Mouse (Mus musculus): ENCODE data around the gene Tbc1d14. TPM values are rescaled to one million over a fixed set of nuclear protein-coding genes. Genes with fewer than 3 reads are reported as not detected.

Tbc1d14 gene
- polyA plus RNA-seq, 1 experiment from 2014 or later, result 36.6 TPM

DNA sequence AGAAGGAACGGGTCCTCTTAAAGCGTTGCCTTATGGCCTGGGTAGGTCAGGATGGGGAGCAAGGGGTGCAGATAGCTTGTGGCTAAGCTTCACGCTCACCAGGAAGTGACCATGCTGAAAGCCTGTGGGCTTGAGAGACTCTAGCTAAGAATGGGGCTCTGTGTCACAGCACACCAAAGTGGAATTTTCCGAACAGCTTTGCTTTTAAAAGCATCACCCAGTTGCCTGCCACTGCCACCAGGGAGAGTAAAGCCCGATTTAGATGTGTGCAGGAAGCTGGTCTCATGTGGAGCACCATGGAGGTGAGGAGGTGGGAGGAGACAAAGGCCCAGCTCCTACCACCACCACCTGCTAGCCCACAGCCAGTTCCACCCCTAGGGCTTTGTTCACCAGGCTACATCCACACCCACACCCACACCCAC, 2.6 kb downstream of the Tbc1d14 start:
- DNase-seq (ENCODE audit: low spot score), result no peak
- H3K4me2 ChIP-seq (ENCODE audit: low read length), result no peak overlapping the region
- WGBS, result 67% methylated on average over 5 of the region's 5 CpGs
- H3K27me3 ChIP-seq (replicated peaks; ENCODE audit: control insufficient read depth, insufficient read depth, low read length), result no peaks in the 10 kb centered on the region
- H3K9me3 ChIP-seq (ENCODE audit: control insufficient read depth, low read length), result no peaks in the 10 kb centered on the region
- no peak overlapping the region for H3K9ac ChIP-seq (ENCODE audit: low read length)
- H3K4me3 ChIP-seq (ENCODE audit: low read depth, low read length), result no peak overlapping the region
- no peak overlapping the region for H3K27ac ChIP-seq (ENCODE audit: low read depth)
- H3K4me1 ChIP-seq (replicated peaks; ENCODE audit: control insufficient read depth, insufficient read depth, low read length), result 0 out of 2 replicates have a peak, but pooled peaks cover 5% of the 10 kb centered on the region
- H3K36me3 ChIP-seq (ENCODE audit: control insufficient read depth, insufficient read depth, low read length), result no peaks in the 10 kb centered on the region
- ATAC-seq (replicated peaks; ENCODE audit: low FRiP score, low TSS enrichment, low read depth), result 0 out of 2 replicates have a peak, but pooled peaks have one; percentile 17

DNA sequence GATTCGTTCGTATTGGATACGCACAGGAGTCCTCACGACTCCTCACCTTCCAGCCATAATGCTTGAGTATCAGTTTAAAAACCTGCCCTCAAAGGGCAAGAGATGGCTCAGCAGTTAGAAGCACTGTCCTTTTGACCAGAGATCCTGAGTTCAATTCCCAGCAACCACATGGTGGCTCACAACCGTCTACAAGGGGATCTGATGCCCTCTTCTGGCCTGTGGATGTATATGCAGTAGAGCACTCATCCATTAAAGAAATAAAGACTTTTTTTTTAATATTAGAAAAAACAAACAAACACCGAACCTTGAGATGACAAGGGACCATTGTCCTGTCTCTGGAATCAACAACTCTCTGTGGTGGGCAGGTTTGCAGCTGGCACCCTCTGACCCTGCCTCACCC, 8.8 kb downstream of the Tbc1d14 start:
- no peak for ATAC-seq (replicated peaks; ENCODE audit: low FRiP score, low TSS enrichment, low read depth)
- 63% methylated on average over 6 of the region's 6 CpGs for WGBS
- Histone ChIP-seq H3K4me3 (ENCODE audit: low read depth, low read length) (no peak overlapping the region), H3K27ac (ENCODE audit: low read depth) (no peak overlapping the region), H3K36me3 (ENCODE audit: control insufficient read depth, insufficient read depth, low read length) (no peaks in the 10 kb centered on the region), H3K4me1 (replicated peaks; ENCODE audit: control insufficient read depth, insufficient read depth, low read length) (peaks cover 18% of the 10 kb centered on the region), H3K9ac (ENCODE audit: low read length) (no peak overlapping the region), H3K9me3 (ENCODE audit: control insufficient read depth, low read length) (no peaks in the 10 kb centered on the region), H3K27me3 (replicated peaks; ENCODE audit: control insufficient read depth, insufficient read depth, low read length) (no peaks in the 10 kb centered on the region), H3K4me2 (ENCODE audit: low read length) (no peak overlapping the region)
- no peak for DNase-seq (ENCODE audit: low spot score)

- peak; percentile 99 for DNase-seq (ENCODE audit: low spot score)
- peak; percentile 97 for ATAC-seq (replicated peaks; ENCODE audit: low FRiP score, low TSS enrichment, low read depth)
- Histone ChIP-seq H3K36me3 (ENCODE audit: control insufficient read depth, insufficient read depth, low read length) (no peaks in the 10 kb centered on the region), H3K9me3 (ENCODE audit: control insufficient read depth, low read length) (no peaks in the 10 kb centered on the region), H3K27ac (ENCODE audit: low read depth) (peak overlapping the region; percentile 81), H3K4me2 (ENCODE audit: low read length) (peak overlapping the region; percentile 94), H3K4me3 (ENCODE audit: low read depth, low read length) (peak overlapping the region; percentile 86), H3K27me3 (replicated peaks; ENCODE audit: control insufficient read depth, insufficient read depth, low read length) (no peaks in the 10 kb centered on the region), H3K4me1 (replicated peaks; ENCODE audit: control insufficient read depth, insufficient read depth, low read length) (peaks cover 13% of the 10 kb centered on the region), H3K9ac (ENCODE audit: low read length) (peak overlapping the region; percentile 74)
- WGBS, result 1% methylated on average over 54 of the region's 54 CpGs
These were observed 11.0 kb downstream of the Tbc1d14 start for GRCm38 (mm10) chr5:36581924-36582642.

DNA sequence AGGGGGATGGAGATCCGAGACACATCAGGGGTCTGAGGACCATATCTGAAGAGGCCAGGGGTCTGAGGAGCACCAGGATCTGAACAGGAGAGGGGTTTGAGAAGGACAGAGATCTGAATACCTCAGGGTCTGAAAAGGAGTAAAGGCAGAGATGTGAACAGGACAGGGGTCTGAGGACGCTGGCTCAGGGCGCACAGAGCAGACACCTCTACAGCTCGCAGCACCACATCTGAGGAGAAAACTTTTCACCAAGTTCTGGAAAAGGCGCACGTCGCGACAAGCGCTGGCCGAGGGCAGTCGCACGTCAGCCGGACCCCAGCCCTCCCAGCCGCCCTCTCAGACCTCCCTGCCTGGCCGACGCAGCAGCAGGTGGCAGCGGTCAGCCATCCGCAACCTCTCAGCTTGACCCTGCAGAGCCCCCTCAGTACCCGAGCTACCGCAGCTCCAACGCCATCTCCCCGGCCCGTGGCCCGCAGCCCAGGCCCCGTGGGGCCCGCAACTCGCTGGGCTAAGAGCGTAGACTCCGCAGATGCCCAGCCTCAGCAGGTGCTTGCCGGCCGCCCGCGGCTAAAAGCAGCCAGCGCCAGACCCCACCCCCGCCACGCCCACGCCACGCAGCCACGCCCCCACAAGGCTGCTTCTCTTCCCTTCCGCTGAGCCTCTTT, 11.7 kb downstream of the Tbc1d14 start:
- no peaks in the 10 kb centered on the region for H3K27me3 ChIP-seq (replicated peaks; ENCODE audit: control insufficient read depth, insufficient read depth, low read length)
- H3K9ac ChIP-seq (ENCODE audit: low read length), result peak overlapping the region; percentile 48; the same call in 1 of the 2 replicates
- ATAC-seq (replicated peaks; ENCODE audit: low FRiP score, low TSS enrichment, low read depth) (peak; percentile 10), DNase-seq (ENCODE audit: low spot score) (peak; percentile 53)
- peaks cover 13% of the 10 kb centered on the region for H3K4me1 ChIP-seq (replicated peaks; ENCODE audit: control insufficient read depth, insufficient read depth, low read length)
- H3K27ac ChIP-seq (ENCODE audit: low read depth), result no peak overlapping the region; the same call in 1 of the 2 replicates
- H3K9me3 ChIP-seq (ENCODE audit: control insufficient read depth, low read length), result no peaks in the 10 kb centered on the region
- 1% methylated on average over 39 of the region's 40 CpGs for WGBS
- peak overlapping the region; percentile 94 for H3K4me2 ChIP-seq (ENCODE audit: low read length)
- H3K36me3 ChIP-seq (ENCODE audit: control insufficient read depth, insufficient read depth, low read length), result no peaks in the 10 kb centered on the region
- peak overlapping the region; percentile 86 for H3K4me3 ChIP-seq (ENCODE audit: low read depth, low read length)

GRCm38 (mm10) chr5:36579967-36580366, 13.1 kb downstream of the Tbc1d14 start:
- H3K27me3 ChIP-seq (replicated peaks; ENCODE audit: control insufficient read depth, insufficient read depth, low read length), result no peaks in the 10 kb centered on the region
- H3K4me1 ChIP-seq (replicated peaks; ENCODE audit: control insufficient read depth, insufficient read depth, low read length), result peaks cover 13% of the 10 kb centered on the region
- no peaks in the 10 kb centered on the region for H3K36me3 ChIP-seq (ENCODE audit: control insufficient read depth, insufficient read depth, low read length)
- no peak overlapping the region for H3K4me2 ChIP-seq (ENCODE audit: low read length)
- H3K27ac ChIP-seq (ENCODE audit: low read depth), result no peak overlapping the region
- H3K9ac ChIP-seq (ENCODE audit: low read length), result no peak overlapping the region
- H3K4me3 ChIP-seq (ENCODE audit: low read depth, low read length), result no peak overlapping the region
- 76% methylated on average over 7 of the region's 7 CpGs for WGBS
- H3K9me3 ChIP-seq (ENCODE audit: control insufficient read depth, low read length), result no peaks in the 10 kb centered on the region
- DNase-seq (ENCODE audit: low spot score) (no peak), ATAC-seq (replicated peaks; ENCODE audit: low FRiP score, low TSS enrichment, low read depth) (no peak)

DNA sequence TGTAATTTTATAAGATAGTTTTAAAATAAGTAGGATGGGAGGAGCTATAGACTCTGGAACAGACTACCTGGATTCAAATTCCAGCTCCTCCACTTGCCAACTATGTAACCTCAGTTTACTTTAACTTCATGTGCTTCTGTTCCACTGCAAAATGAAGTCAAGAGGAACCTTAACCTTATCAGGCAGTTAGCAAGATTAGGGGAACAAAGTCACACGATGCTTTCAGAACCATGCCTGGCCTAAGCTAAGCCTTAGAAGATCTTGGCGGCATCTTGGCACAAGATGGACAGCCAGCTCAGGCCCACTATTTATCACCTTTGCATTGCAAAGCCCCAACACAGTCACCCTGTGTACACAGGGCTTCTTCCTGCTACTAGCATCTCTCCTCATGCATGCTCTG, 14.1 kb downstream of the Tbc1d14 start:
- H3K9me3 ChIP-seq (ENCODE audit: control insufficient read depth, low read length), result no peaks in the 10 kb centered on the region
- no peak overlapping the region for H3K9ac ChIP-seq (ENCODE audit: low read length)
- H3K36me3 ChIP-seq (ENCODE audit: control insufficient read depth, insufficient read depth, low read length), result no peaks in the 10 kb centered on the region
- H3K4me3 ChIP-seq (ENCODE audit: low read depth, low read length), result no peak overlapping the region
- H3K27ac ChIP-seq (ENCODE audit: low read depth), result no peak overlapping the region
- ATAC-seq (replicated peaks; ENCODE audit: low FRiP score, low TSS enrichment, low read depth), result no peak
- no peaks in the 10 kb centered on the region for H3K27me3 ChIP-seq (replicated peaks; ENCODE audit: control insufficient read depth, insufficient read depth, low read length)
- no peak overlapping the region for H3K4me2 ChIP-seq (ENCODE audit: low read length)
- DNase-seq (ENCODE audit: low spot score), result no peak
- 68% methylated on average over 2 of the region's 2 CpGs for WGBS
- peaks cover 20% of the 10 kb centered on the region for H3K4me1 ChIP-seq (replicated peaks; ENCODE audit: control insufficient read depth, insufficient read depth, low read length)

GRCm38 (mm10) chr5:36576457-36576856, 16.6 kb downstream of the Tbc1d14 start:
- Histone ChIP-seq H3K4me1 (replicated peaks; ENCODE audit: control insufficient read depth, insufficient read depth, low read length) (peaks cover 20% of the 10 kb centered on the region), H3K9me3 (ENCODE audit: control insufficient read depth, low read length) (no peaks in the 10 kb centered on the region)
- 91% methylated on average over 3 of the region's 3 CpGs for WGBS

GRCm38 (mm10) chr5:36575745-36576144, 17.3 kb downstream of the Tbc1d14 start:
- no peak overlapping the region for H3K9ac ChIP-seq (ENCODE audit: low read length)
- no peak overlapping the region for H3K4me3 ChIP-seq (ENCODE audit: low read depth, low read length)
- peaks cover 12% of the 10 kb centered on the region for H3K4me1 ChIP-seq (replicated peaks; ENCODE audit: control insufficient read depth, insufficient read depth, low read length)
- ATAC-seq (replicated peaks; ENCODE audit: low FRiP score, low TSS enrichment, low read depth) (no peak), DNase-seq (ENCODE audit: low spot score) (no peak)
- H3K4me2 ChIP-seq (ENCODE audit: low read length), result no peak overlapping the region
- WGBS, result 79% methylated on average over 1 of the region's 1 CpGs
- no peaks in the 10 kb centered on the region for H3K9me3 ChIP-seq (ENCODE audit: control insufficient read depth, low read length)
- peaks cover 6% of the 10 kb centered on the region; the same call in 1 of the 2 replicates for H3K36me3 ChIP-seq (ENCODE audit: control insufficient read depth, insufficient read depth, low read length)
- H3K27me3 ChIP-seq (replicated peaks; ENCODE audit: control insufficient read depth, insufficient read depth, low read length), result no peaks in the 10 kb centered on the region
- H3K27ac ChIP-seq (ENCODE audit: low read depth), result no peak overlapping the region

More at GRCm38 (mm10) chr5:36576457-36576856, 16.6 kb downstream of the Tbc1d14 start:
- Histone ChIP-seq H3K27me3 (replicated peaks; ENCODE audit: control insufficient read depth, insufficient read depth, low read length) (no peaks in the 10 kb centered on the region), H3K9ac (ENCODE audit: low read length) (no peak overlapping the region), H3K4me2 (ENCODE audit: low read length) (no peak overlapping the region), H3K27ac (ENCODE audit: low read depth) (no peak overlapping the region), H3K4me3 (ENCODE audit: low read depth, low read length) (no peak overlapping the region), H3K36me3 (ENCODE audit: control insufficient read depth, insufficient read depth, low read length) (no peaks in the 10 kb centered on the region)
- ATAC-seq (replicated peaks; ENCODE audit: low FRiP score, low TSS enrichment, low read depth), result no peak
- no peak for DNase-seq (ENCODE audit: low spot score)
